ENCODE assay signal across 7 mouse cellular contexts in the genomic region with DNA sequence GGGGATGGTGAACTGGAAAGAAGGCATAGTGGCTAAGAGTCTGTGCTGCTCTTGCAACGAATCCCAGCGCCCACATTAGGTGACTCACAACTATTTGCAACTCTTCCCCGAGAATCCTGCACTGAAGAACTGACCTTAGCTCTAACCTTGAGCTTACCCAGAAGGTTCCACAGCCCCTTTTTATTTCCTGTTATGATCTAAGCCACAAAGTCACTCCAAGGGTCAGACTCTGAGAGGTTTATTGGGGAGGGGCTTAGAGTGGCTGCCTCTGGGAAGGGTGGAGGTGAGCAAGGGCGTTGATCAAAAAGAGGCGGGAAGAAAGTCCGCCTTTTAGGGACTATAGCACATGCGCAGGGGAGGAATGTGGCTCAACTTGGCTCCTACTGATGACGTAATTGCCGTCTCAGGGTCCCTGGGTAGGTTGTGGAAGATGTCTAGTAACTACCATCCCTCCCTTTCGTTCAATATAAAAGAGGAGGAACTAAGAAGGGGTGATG. TPM values are rescaled to one million over a fixed set of nuclear protein-coding genes. Genes with fewer than 3 reads are reported as not detected.
DNase-seq lines count a peak whose midpoint lies in the region; ATAC-seq and TF ChIP-seq lines count a peak whose summit lies in the region.

No protein-coding gene starts in this region.

- peaks cover 13% of the 10 kb centered on the region for H3K4me1 ChIP-seq in bone marrow macrophage, adult 2 months (ENCODE audit: control insufficient read depth, insufficient read depth, low read length)
- peaks cover 21% of the 10 kb centered on the region for H3K4me1 ChIP-seq in heart, embryonic 13.5 days
- peaks cover 15% of the 10 kb centered on the region for H3K4me1 ChIP-seq in liver, embryonic 11.5 days (replicated peaks; ENCODE audit: control insufficient read depth, insufficient read depth, low read length)
- H3K4me1 ChIP-seq in small intestine, adult 2 months (ENCODE audit: control insufficient read depth, insufficient read depth, insufficient read length, low read length) = peaks cover 6% of the 10 kb centered on the region

- no peak for ATAC-seq in heart, embryonic 13.5 days (ENCODE audit: extremely low read depth, insufficient number of reproducible peaks, low FRiP score, low TSS enrichment)
- ATAC-seq in liver, embryonic 11.5 days (replicated peaks; ENCODE audit: low FRiP score) = peak; percentile 54
- ATAC-seq in cerebellum, adult (ENCODE audit: insufficient number of reproducible peaks, low FRiP score, low TSS enrichment) = no peak

- peaks cover 15% of the 10 kb centered on the region for H3K36me3 ChIP-seq in heart, embryonic 13.5 days
- H3K36me3 ChIP-seq in liver, embryonic 11.5 days (ENCODE audit: control insufficient read depth, insufficient read depth, low read length) = peaks cover 9% of the 10 kb centered on the region; the same call in 1 of the 2 replicates
- H3K36me3 ChIP-seq in small intestine, adult 2 months (ENCODE audit: control insufficient read depth, insufficient read depth, low read length) = peaks cover 5% of the 10 kb centered on the region

- TF ChIP-seq POLR2A in bone marrow macrophage, adult 2 months (IDR thresholded peaks at IDR 0.05; ENCODE audit: borderline replicate concordance, low read depth, low read length) = no peak
- TF ChIP-seq POLR2A in small intestine, adult 2 months (IDR thresholded peaks at IDR 0.05; ENCODE audit: low read depth, low read length) = no peak

- intact Hi-C loops in left cerebral cortex, adult 2 months (cut with DNase I) = no loop called here
- intact Hi-C loops in left cerebral cortex, postnatal 14 days (cut with DNase I) = no loop called here

- peak overlapping the region; percentile 88 for H3K4me2 ChIP-seq in heart, embryonic 13.5 days
- H3K4me2 ChIP-seq in liver, embryonic 11.5 days = peak overlapping the region; percentile 80

- 35% methylated on average over 10 of the region's 10 CpGs for whole genome bisulfite sequencing in heart, embryonic 13.5 days
- 33% methylated on average over 10 of the region's 10 CpGs for WGBS in liver, embryonic 11.5 days
- 36% methylated on average over 10 of the region's 10 CpGs for whole genome bisulfite sequencing in small intestine, adult 2 months

- DNase-seq in left cerebral cortex, adult 2 months (ENCODE audit: extremely low spot score in 1 of 2, low spot score in 2 of 2) = no peak
- no peak for DNase-seq in left cerebral cortex, postnatal 14 days (ENCODE audit: low spot score in 2 of 2)
- DNase-seq in liver, embryonic 11.5 days (ENCODE audit: low spot score) = no peak

- peak overlapping the region; percentile 94 for H3K9ac ChIP-seq in heart, embryonic 13.5 days
- H3K9ac ChIP-seq in liver, embryonic 11.5 days (ENCODE audit: low read depth, low read length) = peak overlapping the region; percentile 88

- H3K27me3 ChIP-seq in heart, embryonic 13.5 days (replicated peaks) = no peaks in the 10 kb centered on the region
- H3K27me3 ChIP-seq in liver, embryonic 11.5 days (replicated peaks; ENCODE audit: control insufficient read depth, insufficient read depth, low read length) = no peaks in the 10 kb centered on the region
- H3K27me3 ChIP-seq in small intestine, adult 2 months (ENCODE audit: control insufficient read depth, insufficient read depth, low read length) = no peaks in the 10 kb centered on the region

- no peaks in the 10 kb centered on the region for H3K9me3 ChIP-seq in heart, embryonic 13.5 days
- H3K9me3 ChIP-seq in liver, embryonic 11.5 days (ENCODE audit: control insufficient read depth, low read length) = no peaks in the 10 kb centered on the region

- H3K27ac ChIP-seq in left cerebral cortex, adult 2 months = peak overlapping the region; percentile 98
- H3K27ac ChIP-seq in bone marrow macrophage, adult 2 months (ENCODE audit: insufficient read depth, low read depth, low read length) = peak overlapping the region; percentile 52
- peak overlapping the region; percentile 93 for H3K27ac ChIP-seq in heart, embryonic 13.5 days (replicated peaks)
- H3K27ac ChIP-seq in liver, embryonic 11.5 days (ENCODE audit: low read depth, low read length) = peak overlapping the region; percentile 78
- H3K27ac ChIP-seq in small intestine, adult 2 months (ENCODE audit: insufficient read depth, low read depth, low read length) = no peak overlapping the region

- peak overlapping the region; percentile 63 for H3K4me3 ChIP-seq in left cerebral cortex, adult 2 months
- peak overlapping the region; percentile 88 for H3K4me3 ChIP-seq in bone marrow macrophage, adult 2 months (ENCODE audit: insufficient read depth, low read length)
- H3K4me3 ChIP-seq in heart, embryonic 13.5 days = peak overlapping the region; percentile 84
- H3K4me3 ChIP-seq in liver, embryonic 11.5 days (ENCODE audit: low read depth, low read length) = peak overlapping the region; percentile 84
- peak overlapping the region; percentile 92; the same call in 1 of the 2 replicates for H3K4me3 ChIP-seq in small intestine, adult 2 months (ENCODE audit: low read depth, low read length)

- no peak for TF ChIP-seq CTCF in left cerebral cortex, adult 2 months (IDR thresholded peaks at IDR 0.05)
- no peak for TF ChIP-seq CTCF in bone marrow macrophage, adult 2 months (IDR thresholded peaks at IDR 0.05; ENCODE audit: low read depth, low read length)
- TF ChIP-seq CTCF in small intestine, adult 2 months (IDR thresholded peaks at IDR 0.05; ENCODE audit: extremely low read depth, insufficient read length, insufficient replicate concordance, low read depth, low read length) = no peak

RNA-seq across cellular contexts. Expression of a gene that starts 0.5 kb away (rescaled TPM):
- total RNA-seq in left cerebral cortex, adult 2 months (2021) = 10 to 100 TPM; 15.9 to 17.2 TPM
- total RNA-seq in left cerebral cortex, postnatal 14 days (2021) = 10 to 100 TPM; 16.8 to 18.1 TPM
- 7.4 and 9.9 TPM in 2 replicates for polyA plus RNA-seq in bone marrow macrophage, adult 2 months (2012; ENCODE audit: insufficient read depth, insufficient read length, missing spikeins)
- polyA plus RNA-seq in heart, embryonic 13.5 days (2015; fragmentation: Nextera tagmentation; extraction: Ambion mirVana) = 15.1 and 16.8 TPM in 2 replicates
- polyA plus RNA-seq in liver, embryonic 11.5 days (2014; fragmentation: Nextera tagmentation; extraction: Ambion mirVana) = 30.6 and 31.1 TPM in 2 replicates
- polyA plus RNA-seq in small intestine, adult 2 months (2012; rRNA removed) = 16.2 and 24.1 TPM in 2 replicates
